Mouse (Mus musculus): Measurements from ENCODE around the gene Plcd3. TPM values are rescaled to one million over a fixed set of nuclear protein-coding genes. Genes with fewer than 3 reads are reported as not detected.

The Plcd3 gene
- polyA plus RNA-seq, 1 experiment from 2014 or later = 1.2 TPM

GRCm38 (mm10) chr11:103054798-103055197, 46.7 kb downstream of the Plcd3 start:
- Histone ChIP-seq H3K4me3 (ENCODE audit: low read depth, low read length) (no peak overlapping the region), H3K9ac (ENCODE audit: low read length) (no peak overlapping the region), H3K4me2 (ENCODE audit: low read depth, severe bottlenecking) (no peak overlapping the region), H3K27ac (replicated peaks; ENCODE audit: low read depth, low read length) (no peak overlapping the region), H3K27me3 (ENCODE audit: control insufficient read depth, insufficient read depth, low read length) (no peaks in the 10 kb centered on the region), H3K9me3 (ENCODE audit: control insufficient read depth, low read length) (no peaks in the 10 kb centered on the region), H3K36me3 (ENCODE audit: control insufficient read depth, insufficient read depth, low read length) (peaks cover 39% of the 10 kb centered on the region), H3K4me1 (ENCODE audit: control insufficient read depth, insufficient read depth, low read length) (no peaks in the 10 kb centered on the region)
- no peak for ATAC-seq (ENCODE audit: insufficient number of reproducible peaks, low FRiP score, low TSS enrichment, low read depth)
- peak; percentile 86 for DNase-seq (ENCODE audit: low spot score)
- 54% methylated on average over 6 of the region's 6 CpGs for WGBS

GRCm38 (mm10) chr11:103053191-103054076, 48.0 kb downstream of the Plcd3 start:
- Histone ChIP-seq H3K36me3 (ENCODE audit: control insufficient read depth, insufficient read depth, low read length) (peaks cover 35% of the 10 kb centered on the region), H3K9ac (ENCODE audit: low read length) (no peak overlapping the region), H3K4me1 (ENCODE audit: control insufficient read depth, insufficient read depth, low read length) (no peaks in the 10 kb centered on the region), H3K4me3 (ENCODE audit: low read depth, low read length) (no peak overlapping the region), H3K27ac (replicated peaks; ENCODE audit: low read depth, low read length) (no peak overlapping the region), H3K4me2 (ENCODE audit: low read depth, severe bottlenecking) (no peak overlapping the region), H3K9me3 (ENCODE audit: control insufficient read depth, low read length) (no peaks in the 10 kb centered on the region), H3K27me3 (ENCODE audit: control insufficient read depth, insufficient read depth, low read length) (no peaks in the 10 kb centered on the region)
- ATAC-seq (ENCODE audit: insufficient number of reproducible peaks, low FRiP score, low TSS enrichment, low read depth) = no peak
- WGBS = 92% methylated on average over 18 of the region's 18 CpGs
- no peak for DNase-seq (ENCODE audit: low spot score)

DNA sequence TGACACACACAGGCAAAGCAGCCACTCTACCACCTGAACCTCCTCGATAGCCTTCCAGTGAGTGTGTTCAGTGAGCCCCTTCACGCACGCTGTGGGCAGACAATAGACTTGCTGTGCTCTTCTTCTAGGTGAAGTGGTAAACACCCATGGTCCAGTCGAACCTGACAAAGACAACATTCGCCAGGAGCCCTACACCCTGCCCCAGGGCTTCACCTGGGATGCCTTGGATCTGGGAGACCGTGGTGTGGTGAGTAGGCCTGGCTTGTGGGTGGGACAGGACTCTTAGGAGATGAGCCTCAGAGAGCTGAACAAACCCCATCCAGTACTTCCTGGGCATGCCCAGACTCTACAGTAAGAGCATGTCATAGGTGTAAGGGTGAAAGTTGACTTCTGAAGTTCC, 49.4 kb downstream of the Plcd3 start:
- WGBS = 93% methylated on average over 6 of the region's 6 CpGs
- DNase-seq (ENCODE audit: low spot score) = no peak
- Histone ChIP-seq H3K27ac (replicated peaks; ENCODE audit: low read depth, low read length) (no peak overlapping the region), H3K4me2 (ENCODE audit: low read depth, severe bottlenecking) (no peak overlapping the region), H3K27me3 (ENCODE audit: control insufficient read depth, insufficient read depth, low read length) (no peaks in the 10 kb centered on the region), H3K36me3 (ENCODE audit: control insufficient read depth, insufficient read depth, low read length) (peaks cover 29% of the 10 kb centered on the region), H3K4me3 (ENCODE audit: low read depth, low read length) (no peak overlapping the region), H3K9ac (ENCODE audit: low read length) (no peak overlapping the region), H3K9me3 (ENCODE audit: control insufficient read depth, low read length) (no peaks in the 10 kb centered on the region), H3K4me1 (ENCODE audit: control insufficient read depth, insufficient read depth, low read length) (no peaks in the 10 kb centered on the region)
- no peak for ATAC-seq (ENCODE audit: insufficient number of reproducible peaks, low FRiP score, low TSS enrichment, low read depth)

DNA sequence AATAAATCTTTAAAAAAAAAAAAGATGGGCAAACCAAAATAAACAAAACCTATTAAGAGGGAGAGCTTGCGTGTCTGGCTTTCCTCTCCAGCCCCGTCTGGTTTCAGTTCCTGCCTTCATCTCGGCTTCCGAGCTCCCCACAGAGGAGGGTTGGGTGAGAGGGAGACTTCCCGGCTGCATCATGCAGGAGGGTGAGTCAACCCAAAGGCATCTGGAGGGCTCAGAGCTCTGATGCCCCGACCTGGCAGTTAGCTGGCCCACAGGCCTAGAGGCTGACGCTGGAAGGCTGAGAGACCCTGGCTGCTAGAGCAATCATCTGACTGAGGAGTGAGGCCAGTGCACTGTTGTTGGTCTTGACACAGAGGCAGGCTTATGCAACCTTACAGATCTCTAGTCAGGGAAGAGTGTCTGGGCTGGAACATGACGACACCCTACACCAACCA, 50.2 kb downstream of the Plcd3 start:
- ATAC-seq (ENCODE audit: insufficient number of reproducible peaks, low FRiP score, low TSS enrichment, low read depth) (no peak), DNase-seq (ENCODE audit: low spot score) (no peak)
- 82% methylated on average over 8 of the region's 8 CpGs for WGBS
- Histone ChIP-seq H3K4me2 (ENCODE audit: low read depth, severe bottlenecking) (no peak overlapping the region), H3K36me3 (ENCODE audit: control insufficient read depth, insufficient read depth, low read length) (peaks cover 27% of the 10 kb centered on the region), H3K4me1 (ENCODE audit: control insufficient read depth, insufficient read depth, low read length) (no peaks in the 10 kb centered on the region), H3K9me3 (ENCODE audit: control insufficient read depth, low read length) (no peaks in the 10 kb centered on the region), H3K27ac (replicated peaks; ENCODE audit: low read depth, low read length) (no peak overlapping the region), H3K4me3 (ENCODE audit: low read depth, low read length) (no peak overlapping the region), H3K27me3 (ENCODE audit: control insufficient read depth, insufficient read depth, low read length) (no peaks in the 10 kb centered on the region), H3K9ac (ENCODE audit: low read length) (no peak overlapping the region)

GRCm38 (mm10) chr11:103050153-103050552, 51.3 kb downstream of the Plcd3 start:
- DNase-seq (ENCODE audit: low spot score) (no peak), ATAC-seq (ENCODE audit: insufficient number of reproducible peaks, low FRiP score, low TSS enrichment, low read depth) (no peak)
- no peak overlapping the region for H3K4me3 ChIP-seq (ENCODE audit: low read depth, low read length)
- H3K27me3 ChIP-seq (ENCODE audit: control insufficient read depth, insufficient read depth, low read length) = no peaks in the 10 kb centered on the region
- peaks cover 31% of the 10 kb centered on the region for H3K36me3 ChIP-seq (ENCODE audit: control insufficient read depth, insufficient read depth, low read length)
- no peak overlapping the region for H3K9ac ChIP-seq (ENCODE audit: low read length)
- no peak overlapping the region for H3K4me2 ChIP-seq (ENCODE audit: low read depth, severe bottlenecking)
- H3K9me3 ChIP-seq (ENCODE audit: control insufficient read depth, low read length) = no peaks in the 10 kb centered on the region
- no peak overlapping the region for H3K27ac ChIP-seq (replicated peaks; ENCODE audit: low read depth, low read length)
- 94% methylated on average over 9 of the region's 9 CpGs for WGBS
- H3K4me1 ChIP-seq (ENCODE audit: control insufficient read depth, insufficient read depth, low read length) = no peaks in the 10 kb centered on the region

DNA sequence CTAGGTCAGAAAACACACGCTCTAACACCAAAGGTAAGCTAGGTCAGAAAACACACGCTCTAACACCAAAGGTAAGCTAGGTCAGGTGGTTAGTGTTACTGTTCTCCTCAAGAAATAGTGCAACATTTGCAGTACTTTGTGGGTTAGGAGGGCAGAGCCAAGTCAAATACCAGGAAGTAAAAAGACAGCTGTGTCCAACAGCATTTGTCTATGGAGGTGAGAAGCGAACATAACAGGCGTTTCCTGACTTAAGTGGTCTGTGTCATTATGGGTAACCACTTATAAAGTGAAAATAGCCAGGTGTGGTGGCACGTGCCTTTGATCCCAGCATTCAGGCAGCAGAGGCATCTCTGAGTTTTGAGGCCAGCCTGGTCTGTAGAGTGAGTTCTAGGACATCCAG, 51.8 kb downstream of the Plcd3 start:
- Histone ChIP-seq H3K9ac (ENCODE audit: low read length) (no peak overlapping the region), H3K9me3 (ENCODE audit: control insufficient read depth, low read length) (no peaks in the 10 kb centered on the region), H3K4me1 (ENCODE audit: control insufficient read depth, insufficient read depth, low read length) (no peaks in the 10 kb centered on the region), H3K27ac (replicated peaks; ENCODE audit: low read depth, low read length) (no peak overlapping the region), H3K27me3 (ENCODE audit: control insufficient read depth, insufficient read depth, low read length) (no peaks in the 10 kb centered on the region), H3K4me3 (ENCODE audit: low read depth, low read length) (no peak overlapping the region), H3K36me3 (ENCODE audit: control insufficient read depth, insufficient read depth, low read length) (peaks cover 31% of the 10 kb centered on the region), H3K4me2 (ENCODE audit: low read depth, severe bottlenecking) (no peak overlapping the region)
- 92% methylated on average over 5 of the region's 5 CpGs for WGBS
- DNase-seq (ENCODE audit: low spot score) (no peak), ATAC-seq (ENCODE audit: insufficient number of reproducible peaks, low FRiP score, low TSS enrichment, low read depth) (no peak)

GRCm38 (mm10) chr11:103046286-103046685, 55.2 kb downstream of the Plcd3 start:
- Histone ChIP-seq H3K4me2 (ENCODE audit: low read depth, severe bottlenecking) (no peak overlapping the region), H3K9ac (ENCODE audit: low read length) (no peak overlapping the region), H3K4me1 (ENCODE audit: control insufficient read depth, insufficient read depth, low read length) (no peaks in the 10 kb centered on the region), H3K9me3 (ENCODE audit: control insufficient read depth, low read length) (no peaks in the 10 kb centered on the region), H3K4me3 (ENCODE audit: low read depth, low read length) (no peak overlapping the region), H3K27me3 (ENCODE audit: control insufficient read depth, insufficient read depth, low read length) (no peaks in the 10 kb centered on the region), H3K36me3 (ENCODE audit: control insufficient read depth, insufficient read depth, low read length) (peaks cover 28% of the 10 kb centered on the region; the same call in 1 of the 2 replicates), H3K27ac (replicated peaks; ENCODE audit: low read depth, low read length) (no peak overlapping the region)
- WGBS = 95% methylated on average over 8 of the region's 8 CpGs
- no peak for DNase-seq (ENCODE audit: low spot score)
- ATAC-seq (ENCODE audit: insufficient number of reproducible peaks, low FRiP score, low TSS enrichment, low read depth) = no peak

- Histone ChIP-seq H3K4me3 (ENCODE audit: low read depth, low read length) (no peak overlapping the region), H3K9me3 (ENCODE audit: control insufficient read depth, low read length) (no peaks in the 10 kb centered on the region), H3K27me3 (ENCODE audit: control insufficient read depth, insufficient read depth, low read length) (no peaks in the 10 kb centered on the region), H3K4me2 (ENCODE audit: low read depth, severe bottlenecking) (no peak overlapping the region), H3K4me1 (ENCODE audit: control insufficient read depth, insufficient read depth, low read length) (no peaks in the 10 kb centered on the region), H3K27ac (replicated peaks; ENCODE audit: low read depth, low read length) (no peak overlapping the region), H3K36me3 (ENCODE audit: control insufficient read depth, insufficient read depth, low read length) (peaks cover 19% of the 10 kb centered on the region; the same call in 1 of the 2 replicates), H3K9ac (ENCODE audit: low read length) (no peak overlapping the region)
- DNase-seq (ENCODE audit: low spot score) = no peak
- WGBS = 93% methylated on average over 3 of the region's 3 CpGs
- ATAC-seq (ENCODE audit: insufficient number of reproducible peaks, low FRiP score, low TSS enrichment, low read depth) = no peak
These were observed 57.5 kb downstream of the Plcd3 start for GRCm38 (mm10) chr11:103043982-103044381.

Measured in limb, embryonic 11.5 days (tissue).